Mouse (Mus musculus): ENCODE measurements at regions not wholly inside any gene's neighbourhood (a gene's known extent, or its start where the extent isn't known, plus 50 kb on each side); places are given as distances from the start of the nearest gene placed in this dataset.

GRCm38 (mm10) chr8:59265685-59266084 lies 353.2 kb upstream of the Galntl6 start:
- H3K27ac ChIP-seq = no peak overlapping the region
- DNase-seq (ENCODE audit: low spot score) (no peak), ATAC-seq (no peak)
- no peaks in the 10 kb centered on the region for H3K27me3 ChIP-seq (ENCODE audit: insufficient read depth, low read length)
- H3K36me3 ChIP-seq (ENCODE audit: insufficient read depth, low read length) = no peaks in the 10 kb centered on the region
- H3K4me3 ChIP-seq (ENCODE audit: low read length) = no peak overlapping the region
- no peak overlapping the region for H3K4me2 ChIP-seq (ENCODE audit: low read depth, low read length)
- TF ChIP-seq CTCF (IDR thresholded peaks at IDR 0.05; ENCODE audit: low read depth) = no peak
- H3K9me3 ChIP-seq (ENCODE audit: low read length) = no peaks in the 10 kb centered on the region
- no peak overlapping the region for H3K9ac ChIP-seq (replicated peaks; ENCODE audit: low read length)
- no peaks in the 10 kb centered on the region for H3K4me1 ChIP-seq (ENCODE audit: insufficient read depth, low read length)

DNA sequence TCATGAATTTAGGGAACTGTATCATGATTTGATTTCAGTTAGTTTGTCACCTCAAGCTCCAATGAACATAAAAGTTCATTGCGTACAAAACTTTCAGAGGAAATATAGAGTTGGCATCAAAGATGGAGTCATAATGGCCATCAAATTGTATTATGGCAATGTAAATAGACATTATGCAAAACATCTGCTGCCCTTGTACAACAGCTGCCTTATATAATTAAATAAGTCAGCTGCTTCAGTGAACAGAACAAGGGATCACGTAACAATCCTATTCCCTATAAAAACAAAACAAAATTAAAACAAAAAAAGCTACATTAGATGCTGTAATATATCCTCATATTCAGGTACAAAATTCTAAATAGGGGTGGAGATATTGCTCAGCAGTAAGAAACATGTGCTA lies 320.4 kb upstream of the Galntl6 start:
- no peak for DNase-seq (ENCODE audit: low spot score)
- Histone ChIP-seq H3K4me1 (ENCODE audit: insufficient read depth, low read length) (no peaks in the 10 kb centered on the region), H3K4me2 (ENCODE audit: low read depth, low read length) (no peak overlapping the region), H3K27ac (no peak overlapping the region), H3K36me3 (ENCODE audit: insufficient read depth, low read length) (no peaks in the 10 kb centered on the region), H3K27me3 (ENCODE audit: insufficient read depth, low read length) (no peaks in the 10 kb centered on the region), H3K9ac (replicated peaks; ENCODE audit: low read length) (no peak overlapping the region), H3K9me3 (ENCODE audit: low read length) (no peaks in the 10 kb centered on the region), H3K4me3 (ENCODE audit: low read length) (no peak overlapping the region)
- ATAC-seq = no peak
- WGBS = 78% methylated on average over 2 of the region's 2 CpGs
- no peak for TF ChIP-seq CTCF (IDR thresholded peaks at IDR 0.05; ENCODE audit: low read depth)

DNA sequence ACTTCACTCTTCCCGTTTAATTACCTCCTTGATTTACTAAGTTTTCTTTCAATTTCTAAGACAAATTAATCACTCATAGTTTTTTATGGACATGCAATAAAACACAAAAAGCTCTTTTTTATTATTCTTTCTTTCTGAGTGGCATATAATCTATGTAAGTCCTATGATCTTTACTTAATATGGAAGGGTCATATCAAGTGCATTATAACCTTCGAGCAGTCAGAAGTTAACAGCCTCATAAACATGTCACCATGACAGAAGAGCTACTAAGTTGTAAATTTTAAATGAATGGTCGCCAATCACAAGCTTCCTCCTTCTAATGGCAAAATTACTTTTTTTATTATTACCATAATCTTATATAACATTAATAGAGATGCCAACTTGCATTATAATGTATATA lies 312.2 kb upstream of the Galntl6 start:
- WGBS = 84% methylated on average over 3 of the region's 3 CpGs
- DNase-seq (ENCODE audit: low spot score) (no peak), ATAC-seq (no peak)
- Histone ChIP-seq H3K9me3 (ENCODE audit: low read length) (no peaks in the 10 kb centered on the region), H3K27ac (no peak overlapping the region), H3K9ac (replicated peaks; ENCODE audit: low read length) (no peak overlapping the region), H3K4me1 (ENCODE audit: insufficient read depth, low read length) (no peaks in the 10 kb centered on the region), H3K4me2 (ENCODE audit: low read depth, low read length) (no peak overlapping the region), H3K36me3 (ENCODE audit: insufficient read depth, low read length) (no peaks in the 10 kb centered on the region), H3K27me3 (ENCODE audit: insufficient read depth, low read length) (no peaks in the 10 kb centered on the region), H3K4me3 (ENCODE audit: low read length) (no peak overlapping the region)
- no peak for TF ChIP-seq CTCF (IDR thresholded peaks at IDR 0.05; ENCODE audit: low read depth)

DNA sequence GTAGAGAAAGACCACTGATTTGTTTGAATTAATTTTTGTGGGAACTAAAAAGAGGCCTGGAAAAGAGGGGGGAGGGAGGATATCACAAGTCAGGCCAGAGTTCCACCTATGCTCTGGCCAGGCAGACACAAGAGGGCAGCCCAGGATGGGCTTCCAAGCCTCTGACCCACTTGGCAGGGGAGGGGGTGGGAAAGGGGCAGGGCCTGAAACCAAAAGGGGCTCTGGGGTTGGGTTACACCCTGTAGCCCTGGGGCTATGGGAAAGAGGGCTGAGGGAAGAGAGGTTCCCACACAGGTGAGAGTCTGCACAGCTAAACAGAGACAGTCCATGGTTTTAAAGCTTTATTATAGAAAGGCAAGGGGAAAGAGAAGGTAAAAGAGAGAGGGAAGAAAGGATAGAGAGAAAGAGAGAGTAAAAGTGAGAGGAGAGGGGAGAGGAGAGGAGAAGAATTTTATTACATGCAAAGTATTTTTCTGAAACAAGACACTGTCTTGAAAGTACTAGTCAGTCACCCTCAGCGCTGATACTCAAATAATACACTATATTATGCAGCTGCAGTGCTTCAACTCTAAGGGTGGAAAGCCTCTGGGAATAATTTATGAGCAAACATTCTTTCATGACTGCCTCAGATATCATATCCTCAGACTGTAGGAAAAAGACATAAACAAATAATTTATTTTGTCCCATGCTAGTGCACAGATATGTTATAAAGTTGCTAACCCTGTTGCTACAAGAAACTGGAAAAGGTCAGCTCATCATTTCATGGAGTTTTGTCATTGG lies 262.3 kb upstream of the Galntl6 start:
- H3K9ac ChIP-seq (replicated peaks; ENCODE audit: low read length) = no peak overlapping the region
- TF ChIP-seq CTCF (IDR thresholded peaks at IDR 0.05; ENCODE audit: low read depth) = no peak
- no peaks in the 10 kb centered on the region for H3K27me3 ChIP-seq (ENCODE audit: insufficient read depth, low read length)
- no peak overlapping the region for H3K4me3 ChIP-seq (ENCODE audit: low read length)
- no peak for ATAC-seq
- no peak overlapping the region for H3K4me2 ChIP-seq (ENCODE audit: low read depth, low read length)
- H3K36me3 ChIP-seq (ENCODE audit: insufficient read depth, low read length) = no peaks in the 10 kb centered on the region
- no peak overlapping the region for H3K27ac ChIP-seq
- no peak for DNase-seq (ENCODE audit: low spot score)
- H3K4me1 ChIP-seq (ENCODE audit: insufficient read depth, low read length) = no peaks in the 10 kb centered on the region
- no peaks in the 10 kb centered on the region for H3K9me3 ChIP-seq (ENCODE audit: low read length)
- 55% methylated on average over 1 of the region's 1 CpGs for WGBS

- Histone ChIP-seq H3K9ac (replicated peaks; ENCODE audit: low read length) (no peak overlapping the region), H3K4me3 (ENCODE audit: low read length) (no peak overlapping the region), H3K4me1 (ENCODE audit: insufficient read depth, low read length) (no peaks in the 10 kb centered on the region), H3K4me2 (ENCODE audit: low read depth, low read length) (no peak overlapping the region), H3K9me3 (ENCODE audit: low read length) (no peaks in the 10 kb centered on the region), H3K27ac (no peak overlapping the region), H3K27me3 (ENCODE audit: insufficient read depth, low read length) (no peaks in the 10 kb centered on the region), H3K36me3 (ENCODE audit: insufficient read depth, low read length) (no peaks in the 10 kb centered on the region)
- DNase-seq (ENCODE audit: low spot score) (no peak), ATAC-seq (no peak)
- 84% methylated on average over 2 of the region's 2 CpGs for WGBS
- TF ChIP-seq CTCF (IDR thresholded peaks at IDR 0.05; ENCODE audit: low read depth) = no peak
Measured at GRCm38 (mm10) chr8:59130777-59131176, 218.3 kb upstream of the Galntl6 start.

- Histone ChIP-seq H3K4me1 (ENCODE audit: insufficient read depth, low read length) (no peaks in the 10 kb centered on the region), H3K9ac (replicated peaks; ENCODE audit: low read length) (no peak overlapping the region), H3K4me2 (ENCODE audit: low read depth, low read length) (no peak overlapping the region), H3K4me3 (ENCODE audit: low read length) (no peak overlapping the region), H3K36me3 (ENCODE audit: insufficient read depth, low read length) (no peaks in the 10 kb centered on the region), H3K27me3 (ENCODE audit: insufficient read depth, low read length) (no peaks in the 10 kb centered on the region), H3K9me3 (ENCODE audit: low read length) (no peaks in the 10 kb centered on the region), H3K27ac (no peak overlapping the region)
- WGBS = 72% methylated on average over 3 of the region's 3 CpGs
- ATAC-seq = no peak
- no peak for TF ChIP-seq CTCF (IDR thresholded peaks at IDR 0.05; ENCODE audit: low read depth)
- no peak for DNase-seq (ENCODE audit: low spot score)
Measured at GRCm38 (mm10) chr8:59113221-59113620, 200.8 kb upstream of the Galntl6 start.

- H3K27ac ChIP-seq = no peak overlapping the region
- H3K4me2 ChIP-seq (ENCODE audit: low read depth, low read length) = no peak overlapping the region
- WGBS = 69% methylated on average over 4 of the region's 4 CpGs
- no peak for TF ChIP-seq CTCF (IDR thresholded peaks at IDR 0.05; ENCODE audit: low read depth)
- no peaks in the 10 kb centered on the region for H3K27me3 ChIP-seq (ENCODE audit: insufficient read depth, low read length)
- ATAC-seq (peak; percentile 15; the same call in 1 of the 2 replicates), DNase-seq (ENCODE audit: low spot score) (peak; percentile 33)
- H3K36me3 ChIP-seq (ENCODE audit: insufficient read depth, low read length) = no peaks in the 10 kb centered on the region
- no peaks in the 10 kb centered on the region for H3K9me3 ChIP-seq (ENCODE audit: low read length)
- H3K4me3 ChIP-seq (ENCODE audit: low read length) = no peak overlapping the region
- no peaks in the 10 kb centered on the region for H3K4me1 ChIP-seq (ENCODE audit: insufficient read depth, low read length)
- H3K9ac ChIP-seq (replicated peaks; ENCODE audit: low read length) = no peak overlapping the region
Measured at GRCm38 (mm10) chr8:59091274-59091856, 178.9 kb upstream of the Galntl6 start.
